Mouse (Mus musculus): ENCODE measurements at regions not wholly inside any gene's neighbourhood (a gene's known extent, or its start where the extent isn't known, plus 50 kb on each side); places are given as distances from the start of the nearest gene placed in this dataset.

DNA sequence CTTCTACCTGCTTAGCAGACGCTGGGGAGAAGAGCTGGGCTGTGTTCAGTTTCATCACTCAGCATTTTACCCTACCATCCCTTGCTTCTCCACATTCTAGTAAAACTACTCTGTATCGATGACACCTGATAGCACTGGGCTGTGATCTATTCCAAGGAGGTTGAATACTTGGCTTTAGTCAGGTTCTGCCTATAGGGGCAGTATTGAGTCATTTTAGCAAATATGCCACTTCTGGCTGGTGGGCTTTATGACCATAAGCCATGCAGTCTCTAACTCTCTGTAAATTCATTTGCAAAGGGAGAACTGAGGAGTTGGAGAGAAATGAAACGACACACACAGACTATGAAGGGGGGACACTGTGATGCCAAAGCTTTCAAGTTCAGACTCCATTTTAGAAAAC is 55.6 kb upstream of the Tmem92 start:
- no peak overlapping the region for H3K9ac ChIP-seq
- no peak overlapping the region for H3K4me2 ChIP-seq
- H3K4me1 ChIP-seq (ENCODE audit: insufficient read depth) = no peaks in the 10 kb centered on the region
- no peak overlapping the region for H3K27ac ChIP-seq (ENCODE audit: low read depth)
- H3K4me3 ChIP-seq (ENCODE audit: low read depth, low read length) = no peak overlapping the region
- DNase-seq = peak; percentile 64
- ATAC-seq (ENCODE audit: insufficient read depth) = no peak
- peaks cover 4% of the 10 kb centered on the region; the same call in 1 of the 2 replicates for H3K9me3 ChIP-seq (ENCODE audit: low read depth, low read length)
- H3K27me3 ChIP-seq (ENCODE audit: insufficient read depth, low read length) = no peaks in the 10 kb centered on the region
- TF ChIP-seq CTCF (IDR thresholded peaks at IDR 0.05; ENCODE audit: low read depth) = peak; percentile 52
- no peaks in the 10 kb centered on the region for H3K36me3 ChIP-seq (ENCODE audit: insufficient read depth)
- 58% methylated on average over 3 of the region's 3 CpGs for WGBS

GRCm38 (mm10) chr11:94836347-94836746 is 53.8 kb upstream of the Tmem92 start:
- peaks cover 4% of the 10 kb centered on the region; the same call in 1 of the 2 replicates for H3K9me3 ChIP-seq (ENCODE audit: low read depth, low read length)
- H3K36me3 ChIP-seq (ENCODE audit: insufficient read depth) = no peaks in the 10 kb centered on the region
- ATAC-seq (ENCODE audit: insufficient read depth) (no peak), DNase-seq (no peak)
- no peak overlapping the region for H3K27ac ChIP-seq (ENCODE audit: low read depth)
- no peak overlapping the region for H3K4me2 ChIP-seq
- TF ChIP-seq CTCF (IDR thresholded peaks at IDR 0.05; ENCODE audit: low read depth) = no peak
- H3K27me3 ChIP-seq (ENCODE audit: insufficient read depth, low read length) = no peaks in the 10 kb centered on the region
- H3K4me1 ChIP-seq (ENCODE audit: insufficient read depth) = no peaks in the 10 kb centered on the region
- no peak overlapping the region for H3K4me3 ChIP-seq (ENCODE audit: low read depth, low read length)
- H3K9ac ChIP-seq = no peak overlapping the region

DNA sequence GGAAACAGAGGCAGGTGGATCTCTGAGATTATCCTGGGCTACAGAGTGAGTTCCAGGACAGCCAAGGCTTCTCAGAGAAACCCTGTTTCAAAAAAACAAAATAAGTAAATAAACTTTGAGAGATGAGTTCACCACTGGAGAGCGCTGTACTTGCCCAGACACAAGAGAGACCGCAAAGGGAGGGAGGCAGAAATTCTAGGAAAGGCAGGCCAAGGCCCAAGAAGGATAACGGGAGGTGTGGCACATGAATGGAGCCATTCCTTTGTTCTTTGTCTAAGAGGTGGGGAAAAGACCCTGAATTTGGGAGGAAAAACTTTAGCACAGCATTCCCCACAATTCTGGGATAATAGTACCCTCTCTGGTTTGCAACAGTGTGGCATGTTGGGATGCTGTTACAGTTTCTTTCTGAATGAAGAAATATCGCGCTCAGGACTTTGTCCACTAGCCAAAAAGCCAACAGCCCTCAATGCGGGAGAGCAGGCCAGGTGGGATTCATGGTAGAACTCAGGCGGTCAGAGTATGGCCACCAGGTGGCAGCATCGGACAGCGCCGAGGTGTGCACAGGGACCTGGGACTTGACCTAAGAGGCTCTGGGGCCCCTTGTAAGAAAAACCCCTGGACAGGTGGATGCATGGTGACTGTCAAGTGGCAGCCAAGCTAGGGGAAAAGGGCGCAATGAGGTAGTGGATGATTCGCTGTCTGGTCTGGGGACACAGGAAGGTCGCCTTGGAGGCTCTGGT is 49.9 kb upstream of the Tmem92 start:
- Histone ChIP-seq H3K27me3 (ENCODE audit: insufficient read depth, low read length) (no peaks in the 10 kb centered on the region), H3K36me3 (ENCODE audit: insufficient read depth) (no peaks in the 10 kb centered on the region), H3K4me1 (ENCODE audit: insufficient read depth) (no peaks in the 10 kb centered on the region), H3K9me3 (ENCODE audit: low read depth, low read length) (peaks cover 4% of the 10 kb centered on the region; the same call in 1 of the 2 replicates), H3K9ac (no peak overlapping the region), H3K27ac (ENCODE audit: low read depth) (no peak overlapping the region), H3K4me2 (no peak overlapping the region), H3K4me3 (ENCODE audit: low read depth, low read length) (no peak overlapping the region)
- no peak for ATAC-seq (ENCODE audit: insufficient read depth)
- DNase-seq = peak; percentile 79
- TF ChIP-seq CTCF (IDR thresholded peaks at IDR 0.05; ENCODE audit: low read depth) = peak; percentile 92
- 25% methylated on average over 13 of the region's 13 CpGs for WGBS
